Mouse (Mus musculus): ENCODE measurements at regions not wholly inside any gene's neighbourhood (a gene's known extent, or its start where the extent isn't known, plus 50 kb on each side); places are given as distances from the start of the nearest gene placed in this dataset.

DNA sequence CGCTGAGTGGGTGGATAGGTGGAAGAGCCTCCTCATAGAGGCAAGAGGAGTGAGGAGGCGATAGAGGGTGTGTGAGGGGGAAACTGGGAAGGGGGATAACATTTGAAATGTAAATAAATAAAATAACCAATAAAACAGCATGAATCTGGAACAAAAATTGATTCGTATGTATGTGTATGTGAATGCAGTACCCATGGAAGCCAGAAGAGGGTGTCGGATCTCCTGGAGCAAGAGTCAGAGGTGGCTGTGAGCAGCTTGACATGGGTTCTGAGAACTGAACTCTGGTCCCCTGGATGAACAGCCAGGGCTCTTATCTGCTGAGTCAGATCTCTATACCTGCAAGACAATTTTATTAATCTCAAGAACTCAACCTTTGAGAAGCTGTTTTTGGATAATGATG lies 81.4 kb downstream of the Tfap2b start:
- 93% methylated on average over 4 of the region's 4 CpGs for WGBS
- no peaks in the 10 kb centered on the region for H3K27me3 ChIP-seq
- H3K9me3 ChIP-seq: no peaks in the 10 kb centered on the region
- H3K4me2 ChIP-seq (replicated peaks): no peak overlapping the region
- H3K4me3 ChIP-seq: no peak overlapping the region
- no peak overlapping the region for H3K9ac ChIP-seq (replicated peaks)
- H3K27ac ChIP-seq (replicated peaks): no peak overlapping the region
- no peaks in the 10 kb centered on the region for H3K36me3 ChIP-seq
- no peak for ATAC-seq (replicated peaks)
- no peaks in the 10 kb centered on the region for H3K4me1 ChIP-seq

DNA sequence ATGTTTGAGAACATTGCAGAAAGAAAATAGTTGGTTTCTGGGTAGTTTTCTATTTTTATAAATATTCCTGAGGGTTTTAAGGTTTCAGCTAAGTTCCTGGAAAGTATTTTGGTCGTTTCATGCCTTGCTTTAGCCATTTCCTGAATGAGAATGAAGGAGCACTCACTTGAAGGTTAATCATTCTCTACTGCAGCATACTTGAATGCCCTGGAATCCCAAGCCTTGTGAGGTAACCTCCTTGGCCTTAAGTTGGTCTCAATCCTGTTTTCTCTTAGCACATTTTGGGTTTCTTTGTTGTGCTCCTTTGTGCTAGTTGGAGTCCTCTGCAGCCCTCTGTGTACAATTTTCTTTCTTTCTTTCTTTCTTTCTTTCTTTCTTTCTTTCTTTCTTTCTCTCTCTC lies 112.9 kb downstream of the Tfap2b start:
- H3K27me3 ChIP-seq: no peaks in the 10 kb centered on the region
- H3K9me3 ChIP-seq: no peaks in the 10 kb centered on the region
- no peaks in the 10 kb centered on the region for H3K4me1 ChIP-seq
- H3K36me3 ChIP-seq: no peaks in the 10 kb centered on the region
- H3K4me2 ChIP-seq (replicated peaks): no peak overlapping the region
- ATAC-seq (replicated peaks): no peak
- no peak overlapping the region for H3K4me3 ChIP-seq
- H3K9ac ChIP-seq (replicated peaks): no peak overlapping the region
- H3K27ac ChIP-seq (replicated peaks): no peak overlapping the region
- 62% methylated on average over 1 of the region's 1 CpGs for WGBS

- whole genome bisulfite sequencing: 95% methylated on average over 1 of the region's 1 CpGs
- Histone ChIP-seq H3K4me2 (replicated peaks) (no peak overlapping the region), H3K4me3 (no peak overlapping the region), H3K27me3 (no peaks in the 10 kb centered on the region), H3K4me1 (no peaks in the 10 kb centered on the region), H3K27ac (replicated peaks) (no peak overlapping the region), H3K9ac (replicated peaks) (no peak overlapping the region), H3K9me3 (no peaks in the 10 kb centered on the region), H3K36me3 (no peaks in the 10 kb centered on the region)
- no peak for ATAC-seq (replicated peaks)
Observed at GRCm38 (mm10) chr1:19336062-19336461, 127.3 kb downstream of the Tfap2b start.

- Histone ChIP-seq H3K9ac (replicated peaks) (no peak overlapping the region), H3K4me3 (no peak overlapping the region), H3K27me3 (no peaks in the 10 kb centered on the region), H3K9me3 (no peaks in the 10 kb centered on the region), H3K36me3 (no peaks in the 10 kb centered on the region), H3K4me1 (no peaks in the 10 kb centered on the region), H3K4me2 (replicated peaks) (no peak overlapping the region), H3K27ac (replicated peaks) (no peak overlapping the region)
- 23% methylated on average over 3 of the region's 3 CpGs for WGBS
- no peak for ATAC-seq (replicated peaks)
Observed at GRCm38 (mm10) chr1:19337207-19337606, 128.5 kb downstream of the Tfap2b start.

- Histone ChIP-seq H3K27me3 (no peaks in the 10 kb centered on the region), H3K4me3 (no peak overlapping the region), H3K27ac (replicated peaks) (no peak overlapping the region), H3K4me1 (no peaks in the 10 kb centered on the region), H3K4me2 (replicated peaks) (no peak overlapping the region), H3K9me3 (no peaks in the 10 kb centered on the region), H3K9ac (replicated peaks) (no peak overlapping the region), H3K36me3 (no peaks in the 10 kb centered on the region)
- 83% methylated on average over 4 of the region's 4 CpGs for WGBS
- ATAC-seq (replicated peaks): no peak
Observed at GRCm38 (mm10) chr1:19344445-19344844, 135.7 kb downstream of the Tfap2b start.

GRCm38 (mm10) chr1:19350495-19350894 lies 141.8 kb downstream of the Tfap2b start:
- no peak overlapping the region for H3K4me3 ChIP-seq
- H3K36me3 ChIP-seq: no peaks in the 10 kb centered on the region
- H3K9me3 ChIP-seq: no peaks in the 10 kb centered on the region
- H3K27ac ChIP-seq (replicated peaks): no peak overlapping the region
- WGBS: 25% methylated on average over 4 of the region's 4 CpGs
- H3K4me2 ChIP-seq (replicated peaks): no peak overlapping the region
- ATAC-seq (replicated peaks): no peak
- no peak overlapping the region for H3K9ac ChIP-seq (replicated peaks)
- H3K27me3 ChIP-seq: no peaks in the 10 kb centered on the region
- H3K4me1 ChIP-seq: no peaks in the 10 kb centered on the region

- H3K36me3 ChIP-seq: no peaks in the 10 kb centered on the region
- WGBS: 69% methylated on average over 1 of the region's 1 CpGs
- H3K27me3 ChIP-seq: no peaks in the 10 kb centered on the region
- H3K27ac ChIP-seq (replicated peaks): no peak overlapping the region
- H3K9me3 ChIP-seq: no peaks in the 10 kb centered on the region
- no peaks in the 10 kb centered on the region for H3K4me1 ChIP-seq
- H3K4me3 ChIP-seq: no peak overlapping the region
- no peak overlapping the region for H3K9ac ChIP-seq (replicated peaks)
- no peak for ATAC-seq (replicated peaks)
- no peak overlapping the region for H3K4me2 ChIP-seq (replicated peaks)
Observed at GRCm38 (mm10) chr1:19384856-19385255, 176.1 kb downstream of the Tfap2b start.

DNA sequence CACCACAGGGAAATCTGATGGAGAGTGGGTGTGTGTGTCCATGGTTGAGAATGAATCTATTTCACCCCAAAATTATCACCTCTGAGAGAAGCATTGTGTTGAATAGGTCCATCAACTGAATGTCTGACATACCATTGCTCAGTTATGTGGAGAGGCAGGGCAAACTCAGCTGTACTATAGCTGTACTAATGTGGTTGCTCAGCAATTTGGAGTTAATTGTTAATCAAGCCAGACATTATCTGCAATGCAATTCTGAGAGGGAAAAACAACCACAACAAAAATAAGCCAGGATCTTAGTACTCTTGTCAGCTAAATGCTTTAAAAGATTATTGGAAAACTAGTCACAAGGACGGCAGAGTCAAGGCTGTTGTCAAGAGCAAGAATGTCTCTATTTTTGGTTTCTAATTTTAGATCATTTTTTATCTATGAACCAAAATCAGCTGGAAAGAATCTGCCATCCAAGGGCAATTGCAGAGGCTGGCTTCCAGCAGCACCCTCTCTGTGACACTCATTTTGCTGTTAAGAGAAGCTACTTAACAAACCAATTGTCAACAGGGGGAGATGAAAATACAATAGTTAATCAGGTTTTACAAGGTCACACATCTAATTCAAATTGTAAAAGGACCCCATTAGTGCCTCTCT lies 180.3 kb downstream of the Tfap2b start:
- H3K36me3 ChIP-seq: no peaks in the 10 kb centered on the region
- H3K9ac ChIP-seq (replicated peaks): no peak overlapping the region

GRCm38 (mm10) chr1:19407556-19407955 lies 198.8 kb downstream of the Tfap2b start:
- no peak for ATAC-seq (replicated peaks)
- 85% methylated on average over 2 of the region's 2 CpGs for WGBS
- H3K9me3 ChIP-seq: no peaks in the 10 kb centered on the region
- no peaks in the 10 kb centered on the region for H3K27me3 ChIP-seq
- H3K4me2 ChIP-seq (replicated peaks): no peak overlapping the region
- H3K4me1 ChIP-seq: no peaks in the 10 kb centered on the region
- no peak overlapping the region for H3K4me3 ChIP-seq
- H3K27ac ChIP-seq (replicated peaks): no peak overlapping the region
- no peaks in the 10 kb centered on the region for H3K36me3 ChIP-seq
- no peak overlapping the region for H3K9ac ChIP-seq (replicated peaks)

More for the DNA sequence above, 180.3 kb downstream of the Tfap2b start:
- no peak overlapping the region for H3K4me2 ChIP-seq (replicated peaks)
- H3K9me3 ChIP-seq: no peaks in the 10 kb centered on the region
- WGBS: 59% methylated on average over 1 of the region's 1 CpGs
- H3K27ac ChIP-seq (replicated peaks): no peak overlapping the region
- H3K4me1 ChIP-seq: no peaks in the 10 kb centered on the region
- H3K4me3 ChIP-seq: no peak overlapping the region
- no peaks in the 10 kb centered on the region for H3K27me3 ChIP-seq
- ATAC-seq (replicated peaks): 0 out of 2 replicates have a peak, but pooled peaks have one; percentile 32

DNA sequence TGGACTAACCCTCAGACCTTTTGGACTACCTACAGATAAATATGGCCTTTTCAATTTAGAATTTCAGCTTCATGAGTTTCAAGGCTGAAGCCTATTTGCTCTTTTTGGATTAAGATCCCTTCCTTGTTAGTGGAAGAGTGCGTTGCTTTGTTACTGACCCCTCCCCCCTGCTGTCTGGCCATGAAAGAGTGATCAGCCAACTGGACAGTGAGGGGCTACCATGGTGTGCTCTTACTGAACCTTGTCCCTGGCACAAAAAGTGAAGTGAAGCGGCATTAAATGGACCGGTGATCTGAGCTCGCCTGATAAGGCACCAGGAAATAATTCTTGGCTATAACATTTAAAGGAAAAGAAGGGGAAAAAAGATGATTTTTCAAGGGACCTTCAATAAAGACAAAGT lies 203.6 kb downstream of the Tfap2b start:
- 19% methylated on average over 4 of the region's 4 CpGs for WGBS
- no peak overlapping the region for H3K4me2 ChIP-seq (replicated peaks)
- no peak for ATAC-seq (replicated peaks)
- H3K9ac ChIP-seq (replicated peaks): no peak overlapping the region
- H3K9me3 ChIP-seq: no peaks in the 10 kb centered on the region
- no peaks in the 10 kb centered on the region for H3K36me3 ChIP-seq
- H3K27me3 ChIP-seq: no peaks in the 10 kb centered on the region
- H3K4me1 ChIP-seq: no peaks in the 10 kb centered on the region
- H3K4me3 ChIP-seq: no peak overlapping the region
- H3K27ac ChIP-seq (replicated peaks): no peak overlapping the region

DNA sequence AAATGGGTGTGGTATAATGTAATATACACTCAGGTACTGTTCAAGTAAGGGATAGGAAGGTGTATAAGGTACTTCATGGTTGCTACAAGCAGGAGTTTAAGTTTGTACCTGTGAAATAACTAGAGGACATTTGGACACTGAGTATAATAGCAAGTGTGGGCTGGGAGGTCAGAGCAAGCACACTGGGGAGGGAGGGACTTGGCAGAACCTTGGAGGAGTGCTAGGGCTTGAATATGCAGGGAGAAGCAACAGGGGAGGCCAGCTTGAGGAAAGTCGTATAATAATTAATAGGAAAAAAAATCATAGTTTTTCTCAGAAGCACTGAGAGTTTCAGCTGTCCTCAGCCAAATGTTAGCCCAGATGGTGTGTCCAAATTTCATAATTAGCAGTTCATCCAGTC lies 212.4 kb downstream of the Tfap2b start:
- no peaks in the 10 kb centered on the region for H3K4me1 ChIP-seq
- H3K36me3 ChIP-seq: no peaks in the 10 kb centered on the region
- ATAC-seq (replicated peaks): no peak
- H3K9me3 ChIP-seq: no peaks in the 10 kb centered on the region
- no peak overlapping the region for H3K9ac ChIP-seq (replicated peaks)
- H3K4me3 ChIP-seq: no peak overlapping the region
- no peaks in the 10 kb centered on the region for H3K27me3 ChIP-seq
- WGBS: 63% methylated on average over 1 of the region's 1 CpGs
- no peak overlapping the region for H3K27ac ChIP-seq (replicated peaks)
- no peak overlapping the region for H3K4me2 ChIP-seq (replicated peaks)

GRCm38 (mm10) chr1:19450786-19451185 lies 242.1 kb downstream of the Tfap2b start:
- WGBS: 91% methylated on average over 5 of the region's 5 CpGs

More at GRCm38 (mm10) chr1:19450786-19451185, 242.1 kb downstream of the Tfap2b start:
- Histone ChIP-seq H3K4me3 (no peak overlapping the region), H3K27ac (replicated peaks) (no peak overlapping the region), H3K9ac (replicated peaks) (no peak overlapping the region), H3K9me3 (no peaks in the 10 kb centered on the region), H3K4me2 (replicated peaks) (no peak overlapping the region), H3K27me3 (no peaks in the 10 kb centered on the region), H3K4me1 (no peaks in the 10 kb centered on the region), H3K36me3 (no peaks in the 10 kb centered on the region)
- no peak for ATAC-seq (replicated peaks)

Data from forebrain, embryonic 15.5 days (tissue).